Comparison of ENCODE assay signal across 10 mouse cellular contexts in the genomic region with DNA sequence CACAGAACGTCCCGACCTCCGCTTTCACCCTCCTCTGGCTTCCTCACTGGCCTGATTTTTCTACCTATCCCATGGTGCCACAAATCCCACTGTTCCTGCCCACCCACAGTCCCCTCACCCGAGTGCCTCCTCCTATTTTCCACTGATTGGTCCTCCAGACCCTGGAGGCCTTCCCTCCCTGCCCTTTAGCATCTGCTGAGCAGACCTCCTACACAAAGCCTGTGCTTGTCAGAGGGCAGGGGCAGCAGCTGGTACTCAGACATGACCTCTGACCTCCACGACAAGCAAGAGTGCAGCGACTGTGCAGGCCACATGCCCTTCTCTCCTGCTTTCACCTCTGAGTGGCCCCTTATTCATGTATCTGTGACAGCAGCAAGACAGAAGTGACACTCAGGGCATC.
DNase-seq lines count a peak whose midpoint lies in the region; ATAC-seq and TF ChIP-seq lines count a peak whose summit lies in the region.
"Had no signal": no experiment of that assay in that cellular context is flagged by ENCODE, and none has a peak within 500 bp of the region (broad histone marks: within the 10 kb centered on the region; RNA-seq: fewer than 3 reads in every experiment).

No protein-coding gene starts in this region.

- peak overlapping the region; percentile 78 for H3K27ac ChIP-seq in forebrain, embryonic 10.5 days
- no peak overlapping the region for H3K27ac ChIP-seq in forebrain, embryonic 12.5 days
- H3K27ac ChIP-seq in lung, embryonic 14.5 days (ENCODE audit: low read depth) = peak overlapping the region; percentile 30; the same call in 1 of the 2 replicates
- H3K27ac ChIP-seq in limb, embryonic 11.5 days (replicated peaks; ENCODE audit: low read depth, low read length) = no peak overlapping the region; the same call in 1 of the 2 replicates
- H3K27ac ChIP-seq in stomach, embryonic 16.5 days (ENCODE audit: low read length) = peak overlapping the region; percentile 78

- no peak for ATAC-seq in forebrain, embryonic 12.5 days (ENCODE audit: low FRiP score)
- no peak for ATAC-seq in lung, embryonic 14.5 days (ENCODE audit: insufficient read depth)
- ATAC-seq in limb, embryonic 11.5 days (ENCODE audit: insufficient number of reproducible peaks, low FRiP score, low TSS enrichment, low read depth) = peak; percentile 46; the same call in 1 of the 2 replicates
- ATAC-seq in stomach, embryonic 16.5 days (ENCODE audit: insufficient read depth, low FRiP score) = no peak
- no peak for ATAC-seq in CD4-positive, CD25-positive, alpha-beta regulatory T cell, adult 4 months

- H3K27me3 ChIP-seq in forebrain, embryonic 10.5 days (ENCODE audit: poor library complexity, severe bottlenecking) = peaks cover 41% of the 10 kb centered on the region
- peaks cover 21% of the 10 kb centered on the region for H3K27me3 ChIP-seq in forebrain, embryonic 12.5 days
- H3K27me3 ChIP-seq in lung, embryonic 14.5 days (ENCODE audit: insufficient read depth, low read length) = no peaks in the 10 kb centered on the region
- no peaks in the 10 kb centered on the region for H3K27me3 ChIP-seq in limb, embryonic 11.5 days (ENCODE audit: control insufficient read depth, insufficient read depth, low read length)
- H3K27me3 ChIP-seq in stomach, embryonic 16.5 days (ENCODE audit: control insufficient read depth, insufficient read depth, low read length) = no peaks in the 10 kb centered on the region

- WGBS in forebrain, embryonic 10.5 days = 26% methylated on average over 6 of the region's 6 CpGs
- WGBS in forebrain, embryonic 12.5 days = 34% methylated on average over 6 of the region's 6 CpGs
- WGBS in lung, embryonic 14.5 days = 42% methylated on average over 6 of the region's 6 CpGs
- WGBS in lung, adult 2 months = 71% methylated on average over 6 of the region's 6 CpGs
- WGBS in limb, embryonic 11.5 days = 18% methylated on average over 6 of the region's 6 CpGs
- 41% methylated on average over 6 of the region's 6 CpGs for WGBS in stomach, embryonic 16.5 days

- DNase-seq in forebrain, embryonic 10.5 days (ENCODE audit: extremely low spot score, low spot score) = no peak
- no peak for DNase-seq in lung, embryonic 14.5 days
- no peak for DNase-seq in lung, adult 2 months
- DNase-seq in limb, embryonic 11.5 days (ENCODE audit: low spot score) = peak; percentile 72
- DNase-seq in left cerebral cortex, postnatal 4 days = no peak
- DNase-seq: cerebellum, adult 8-10 months; heart, postnatal 10 days had no signal

- no peak for TF ChIP-seq POLR2A in lung, adult 2 months (IDR thresholded peaks at IDR 0.05; ENCODE audit: borderline replicate concordance, extremely low read depth, low read depth, low read length)

- no peak for TF ChIP-seq CTCF in lung, embryonic 14.5 days (IDR thresholded peaks at IDR 0.05; ENCODE audit: low read depth)
- no peak for TF ChIP-seq CTCF in lung, adult 2 months (IDR thresholded peaks at IDR 0.05; ENCODE audit: insufficient read depth, low read length)

- H3K4me1 ChIP-seq in forebrain, embryonic 10.5 days = peaks cover 47% of the 10 kb centered on the region
- H3K4me1 ChIP-seq in forebrain, embryonic 12.5 days = peaks cover 33% of the 10 kb centered on the region
- 0 out of 2 replicates have a peak, but pooled peaks cover 10% of the 10 kb centered on the region for H3K4me1 ChIP-seq in lung, embryonic 14.5 days (ENCODE audit: insufficient read depth)
- H3K4me1 ChIP-seq in lung, adult 2 months (ENCODE audit: control insufficient read depth, insufficient read depth, low read length) = peaks cover 3% of the 10 kb centered on the region
- peaks cover 39% of the 10 kb centered on the region for H3K4me1 ChIP-seq in limb, embryonic 11.5 days (ENCODE audit: control insufficient read depth, insufficient read depth, low read length)
- peaks cover 28% of the 10 kb centered on the region for H3K4me1 ChIP-seq in stomach, embryonic 16.5 days (ENCODE audit: control insufficient read depth, insufficient read depth, low read length)

- no peak overlapping the region for H3K4me3 ChIP-seq in forebrain, embryonic 10.5 days
- no peak overlapping the region for H3K4me3 ChIP-seq in forebrain, embryonic 12.5 days (replicated peaks)
- no peak overlapping the region for H3K4me3 ChIP-seq in lung, embryonic 14.5 days (ENCODE audit: low read depth, low read length)
- no peak overlapping the region for H3K4me3 ChIP-seq in lung, adult 2 months (replicated peaks; ENCODE audit: extremely low read depth, low read depth, low read length)
- no peak overlapping the region for H3K4me3 ChIP-seq in limb, embryonic 11.5 days (ENCODE audit: low read depth, low read length)
- no peak overlapping the region for H3K4me3 ChIP-seq in stomach, embryonic 16.5 days (replicated peaks; ENCODE audit: low read length)

- H3K36me3 ChIP-seq in forebrain, embryonic 10.5 days (replicated peaks) = no peaks in the 10 kb centered on the region
- H3K36me3 ChIP-seq in forebrain, embryonic 12.5 days (replicated peaks) = no peaks in the 10 kb centered on the region
- no peaks in the 10 kb centered on the region for H3K36me3 ChIP-seq in lung, embryonic 14.5 days (ENCODE audit: insufficient read depth)
- H3K36me3 ChIP-seq in limb, embryonic 11.5 days (ENCODE audit: control insufficient read depth, insufficient read depth, low read length) = no peaks in the 10 kb centered on the region
- H3K36me3 ChIP-seq in stomach, embryonic 16.5 days (ENCODE audit: control insufficient read depth, insufficient read depth, low read length) = no peaks in the 10 kb centered on the region

- H3K9ac ChIP-seq in forebrain, embryonic 12.5 days = no peak overlapping the region
- no peak overlapping the region for H3K9ac ChIP-seq in lung, embryonic 14.5 days
- no peak overlapping the region for H3K9ac ChIP-seq in limb, embryonic 11.5 days (ENCODE audit: low read length)
- H3K9ac ChIP-seq in stomach, embryonic 16.5 days (ENCODE audit: low read length) = no peak overlapping the region; the same call in 1 of the 2 replicates

- no peak overlapping the region for H3K4me2 ChIP-seq in forebrain, embryonic 12.5 days
- H3K4me2 ChIP-seq in lung, embryonic 14.5 days = no peak overlapping the region
- 0 out of 2 replicates have a peak overlapping the region, but pooled peaks have one; percentile 7 for H3K4me2 ChIP-seq in limb, embryonic 11.5 days (ENCODE audit: low read depth, severe bottlenecking)
- H3K4me2 ChIP-seq in stomach, embryonic 16.5 days (ENCODE audit: low read depth, low read length) = no peak overlapping the region

- intact Hi-C loops in left cerebral cortex, postnatal 4 days (cut with DNase I) = no loop called here

- H3K9me3 ChIP-seq in forebrain, embryonic 10.5 days = no peaks in the 10 kb centered on the region
- no peaks in the 10 kb centered on the region for H3K9me3 ChIP-seq in forebrain, embryonic 12.5 days
- no peaks in the 10 kb centered on the region for H3K9me3 ChIP-seq in lung, embryonic 14.5 days (ENCODE audit: low read depth, low read length)
- H3K9me3 ChIP-seq in limb, embryonic 11.5 days (ENCODE audit: control insufficient read depth, low read length) = no peaks in the 10 kb centered on the region
- no peaks in the 10 kb centered on the region for H3K9me3 ChIP-seq in stomach, embryonic 16.5 days (replicated peaks; ENCODE audit: control insufficient read depth, low read length)

Comparison
In these comparisons a context has a peak if more than half of its experiments do, and no peak if none do; other contexts are left out.
1. H3K27ac ChIP-seq: peak in forebrain, embryonic 10.5 days (single experiment), lung, embryonic 14.5 days (single experiment) and stomach, embryonic 16.5 days (single experiment); none in forebrain, embryonic 12.5 days (single experiment) and limb, embryonic 11.5 days (single experiment).